Mouse (Mus musculus) kidney, embryonic 16.5 days (tissue): Measurements from ENCODE around the gene Pccb. TPM values are rescaled to one million over a fixed set of nuclear protein-coding genes. Genes with fewer than 3 reads are reported as not detected.

Experiments used
- ATAC-seq: fragments of 200-750 bp; cut with Nextera tagmentation; 2 replicates; pipeline ENCODE4 v1.8.0; 2017; ENCODE audit warnings: moderate TSS enrichment; ENCODE audit not compliant: low FRiP score, low TSS enrichment
- H3K27ac ChIP-seq: fragments of 300-500 bp; sonication (generic); 2 replicates; pipeline ENCODE4 v1.5.1; 2014; ENCODE audit warnings: low read length
- H3K27me3 ChIP-seq: fragments of 300-500 bp; sonication (generic); 2 replicates; pipeline ENCODE4 v1.6.1; 2014; ENCODE audit warnings: low read length, control low read depth, mixed read lengths; ENCODE audit not compliant: insufficient read depth
- H3K36me3 ChIP-seq: fragments of 300-500 bp; sonication (generic); 2 replicates; pipeline ENCODE4 v1.6.1; 2014; ENCODE audit warnings: low read length, control low read depth, mixed read lengths; ENCODE audit not compliant: insufficient read depth
- H3K4me1 ChIP-seq: fragments of 300-500 bp; sonication (generic); 2 replicates; pipeline ENCODE4 v1.6.1; 2014; ENCODE audit warnings: low read length, control low read depth, mixed read lengths; ENCODE audit not compliant: insufficient read depth
- H3K4me2 ChIP-seq: fragments of 300-500 bp; sonication (generic); replicated peaks from 2 replicates; pipeline ENCODE4 v1.6.1; 2014; ENCODE audit warnings: low read depth, low read length
- H3K4me3 ChIP-seq: fragments of 300-500 bp; sonication (generic); 2 replicates; pipeline ENCODE4 v1.5.1; 2014; ENCODE audit warnings: mild to moderate bottlenecking, low read length
- H3K9ac ChIP-seq: fragments of 300-500 bp; sonication (generic); replicated peaks from 2 replicates; pipeline ENCODE4 v1.6.1; 2014; ENCODE audit warnings: low read length
- H3K9me3 ChIP-seq: fragments of 300-500 bp; sonication (generic); 2 replicates; pipeline ENCODE4 v1.6.1; 2016; ENCODE audit warnings: low read length, control low read depth
- WGBS: fragments of 180-500 bp; shearing (Covaris S2); extraction: QIAGEN DNeasy Blood & Tissue Kit; methylation state at CpG from one replicate; pipeline ENCODE4 v1.1.7; 2014; 5-methylcytosine and 5-hydroxymethylcytosine counted together
- polyA plus RNA-seq: library from polyadenylated mRNA; unstranded; fragments of >200 nt; fragmentation: Nextera tagmentation; extraction: Ambion mirVana; gene quantifications from 2 replicates; pipeline ENCODE4 v1.2.1, GENCODE M21; 2015

Gene Pccb
- polyA plus RNA-seq, 1 experiment from 2014 or later: 29.9 TPM

DNA sequence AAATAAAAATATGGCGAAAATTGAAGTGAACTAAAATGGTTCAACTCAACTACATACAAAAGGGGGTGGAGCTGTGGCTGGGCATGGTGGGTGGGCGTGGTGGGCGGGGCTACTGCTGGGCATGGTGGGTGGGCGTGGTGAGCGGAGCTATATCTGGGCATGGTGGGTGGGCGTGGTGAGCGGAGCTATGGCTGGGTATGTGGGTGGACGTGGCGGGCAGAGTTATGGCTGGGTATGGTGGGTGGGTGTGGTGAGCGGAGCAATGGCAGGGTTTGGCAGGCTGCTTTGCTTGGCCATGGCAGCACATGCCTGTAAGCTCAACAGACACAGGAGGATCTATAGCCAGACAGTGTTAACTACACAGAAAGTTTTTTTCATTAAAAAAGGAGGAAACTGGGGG, 15.9 kb downstream of the Pccb start:
- ATAC-seq: no peak
- no peak overlapping the region for H3K27ac ChIP-seq
- H3K4me2 ChIP-seq: no peak overlapping the region
- H3K27me3 ChIP-seq: no peaks in the 10 kb centered on the region
- H3K36me3 ChIP-seq: peaks cover 19% of the 10 kb centered on the region
- no peak overlapping the region for H3K9ac ChIP-seq
- 0 out of 2 replicates have a peak, but pooled peaks cover 4% of the 10 kb centered on the region for H3K9me3 ChIP-seq
- H3K4me3 ChIP-seq: no peak overlapping the region
- H3K4me1 ChIP-seq: peaks cover 8% of the 10 kb centered on the region
- WGBS: 94% methylated on average over 10 of the region's 10 CpGs

DNA sequence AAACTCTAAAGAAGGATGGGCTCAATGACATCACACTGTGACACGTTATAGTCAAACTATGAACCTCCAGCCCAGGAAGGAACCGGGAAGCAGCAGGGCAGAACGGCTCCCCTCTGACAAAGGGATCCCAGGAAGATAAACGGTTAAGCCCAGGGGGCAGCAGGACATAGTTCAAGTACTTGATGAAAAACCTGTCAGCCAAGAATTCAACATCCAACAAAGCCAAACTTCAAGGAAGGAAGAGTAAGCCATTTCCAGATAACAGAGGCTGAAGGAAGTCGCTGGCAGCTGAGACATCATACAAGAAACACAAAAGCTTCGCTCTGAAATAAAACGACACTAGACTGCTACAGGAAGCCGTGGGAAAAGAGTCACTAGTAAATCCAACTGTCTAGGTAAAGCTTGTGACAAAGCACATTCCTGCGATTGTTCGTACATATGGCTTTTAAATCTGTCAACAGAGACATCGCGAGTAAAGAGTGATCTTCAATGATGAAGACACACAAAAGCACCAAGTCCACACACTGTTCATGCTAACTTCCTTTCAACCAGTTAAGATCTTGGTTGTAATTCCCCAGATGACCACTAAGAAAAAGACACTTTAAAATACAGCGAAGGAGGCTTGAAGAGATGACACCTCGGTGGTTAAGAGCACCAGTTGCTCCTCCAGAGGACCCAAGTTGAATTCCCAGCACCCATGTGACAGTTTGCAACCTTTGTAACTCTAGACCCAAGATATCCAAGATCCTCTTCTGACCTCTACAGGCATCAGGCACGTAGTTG, 16.8 kb downstream of the Pccb start:
- Histone ChIP-seq H3K36me3 (peaks cover 16% of the 10 kb centered on the region), H3K27ac (peak overlapping the region; percentile 17; the same call in 1 of the 2 replicates), H3K27me3 (no peaks in the 10 kb centered on the region), H3K9me3 (0 out of 2 replicates have a peak, but pooled peaks cover 4% of the 10 kb centered on the region), H3K9ac (no peak overlapping the region), H3K4me1 (peaks cover 8% of the 10 kb centered on the region), H3K4me3 (no peak overlapping the region), H3K4me2 (0 out of 2 replicates have a peak overlapping the region, but pooled peaks have one; percentile 0)
- peak; percentile 72; the same call in 1 of the 2 replicates for ATAC-seq
- 42% methylated on average over 15 of the region's 15 CpGs for WGBS

DNA sequence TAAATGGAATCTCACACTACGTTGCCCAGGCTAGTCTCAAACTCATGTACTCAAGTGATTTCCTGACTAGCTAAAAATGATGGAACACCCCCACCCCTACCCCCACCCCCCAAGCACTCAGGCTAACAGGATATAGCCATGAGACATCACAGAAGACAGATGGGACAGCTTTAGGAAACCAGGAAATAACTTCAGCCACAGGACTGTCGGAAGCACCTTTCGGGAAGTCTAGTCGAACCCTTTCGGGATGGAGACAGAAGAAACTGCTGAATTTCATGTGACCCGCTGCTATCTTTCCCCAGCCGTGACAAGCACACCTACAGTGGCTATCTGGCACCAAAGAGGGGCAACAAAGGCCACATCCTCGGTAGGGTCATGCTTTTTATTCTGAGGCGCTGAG, 19.4 kb downstream of the Pccb start:
- Histone ChIP-seq H3K9ac (no peak overlapping the region), H3K4me2 (no peak overlapping the region), H3K27me3 (no peaks in the 10 kb centered on the region), H3K9me3 (0 out of 2 replicates have a peak, but pooled peaks cover 4% of the 10 kb centered on the region), H3K36me3 (peaks cover 14% of the 10 kb centered on the region), H3K4me3 (no peak overlapping the region), H3K4me1 (peaks cover 8% of the 10 kb centered on the region), H3K27ac (no peak overlapping the region)
- ATAC-seq: no peak
- WGBS: 84% methylated on average over 9 of the region's 9 CpGs

DNA sequence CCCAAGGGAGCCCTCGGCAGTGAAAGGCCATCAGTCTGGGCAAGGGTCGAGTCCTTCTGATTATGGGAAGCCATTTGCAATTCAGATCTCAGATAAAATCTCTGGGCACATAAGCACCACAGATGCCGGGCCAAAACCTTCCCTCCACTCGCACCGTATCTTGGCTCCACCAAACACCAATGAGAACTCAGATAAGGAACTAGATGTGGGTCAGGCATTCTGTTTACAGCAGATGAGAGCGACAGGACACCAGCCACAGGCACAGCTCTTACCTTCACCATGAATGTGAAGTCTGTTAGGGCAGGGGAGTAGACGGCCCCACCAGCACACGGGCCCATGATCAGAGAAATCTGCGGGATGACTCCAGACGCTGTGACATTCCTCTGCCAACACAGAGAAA, 22.3 kb downstream of the Pccb start:
- no peak overlapping the region for H3K4me2 ChIP-seq
- no peak overlapping the region for H3K4me3 ChIP-seq
- 75% methylated on average over 10 of the region's 10 CpGs for WGBS
- peaks cover 2% of the 10 kb centered on the region for H3K4me1 ChIP-seq
- H3K36me3 ChIP-seq: peaks cover 14% of the 10 kb centered on the region
- no peak for ATAC-seq
- H3K9ac ChIP-seq: no peak overlapping the region
- H3K27ac ChIP-seq: no peak overlapping the region
- 0 out of 2 replicates have a peak, but pooled peaks cover 4% of the 10 kb centered on the region for H3K9me3 ChIP-seq
- no peaks in the 10 kb centered on the region for H3K27me3 ChIP-seq

DNA sequence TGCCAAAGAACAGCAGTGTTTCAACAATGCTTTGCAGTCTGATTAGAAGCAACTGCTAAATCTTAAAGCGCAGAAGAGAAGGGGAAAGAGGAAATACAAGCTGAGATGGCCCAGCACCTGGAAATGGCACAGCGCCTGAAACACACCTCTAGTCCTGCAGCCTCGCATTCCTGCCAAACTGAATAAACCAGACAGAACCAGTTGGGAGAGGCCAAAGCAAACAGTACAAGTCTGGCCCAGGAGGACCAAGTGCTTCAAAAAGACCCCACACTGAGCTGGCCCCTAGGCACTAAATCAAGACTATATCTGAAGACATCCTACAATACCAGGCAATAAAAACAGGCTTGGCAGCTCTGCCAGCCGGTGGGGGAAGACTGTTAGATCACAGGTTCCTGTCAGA, 28.8 kb downstream of the Pccb start:
- no peak for ATAC-seq
- no peak overlapping the region for H3K4me2 ChIP-seq

DNA sequence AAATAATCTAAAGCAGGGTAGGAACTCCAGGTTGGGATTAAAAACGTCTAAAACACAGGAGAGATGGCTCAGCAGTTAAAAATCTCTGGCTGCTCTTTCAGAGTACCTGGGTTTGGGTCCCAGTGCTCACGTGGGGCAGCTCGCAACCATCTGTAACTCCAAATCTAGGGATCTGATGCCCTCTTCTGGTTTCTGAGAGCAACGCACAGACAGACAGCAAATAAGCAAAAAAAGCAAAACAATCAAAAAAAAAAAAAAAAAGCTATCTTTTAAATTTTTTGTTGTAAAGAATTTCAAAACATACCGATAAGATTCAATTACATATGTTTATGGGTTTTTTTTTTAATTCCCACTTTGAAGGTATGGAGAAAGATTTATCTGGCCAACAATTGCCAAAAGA, 31.4 kb downstream of the Pccb start:
- Histone ChIP-seq H3K9me3 (peaks cover 10% of the 10 kb centered on the region), H3K27ac (no peak overlapping the region), H3K27me3 (no peaks in the 10 kb centered on the region), H3K4me2 (no peak overlapping the region), H3K4me3 (no peak overlapping the region), H3K36me3 (peaks cover 26% of the 10 kb centered on the region), H3K9ac (no peak overlapping the region), H3K4me1 (0 out of 2 replicates have a peak, but pooled peaks cover 4% of the 10 kb centered on the region)
- no peak for ATAC-seq
- 87% methylated on average over 5 of the region's 5 CpGs for WGBS

More for the DNA sequence above, 28.8 kb downstream of the Pccb start:
- Histone ChIP-seq H3K4me1 (0 out of 2 replicates have a peak, but pooled peaks cover 4% of the 10 kb centered on the region), H3K9me3 (peaks cover 10% of the 10 kb centered on the region), H3K36me3 (peaks cover 16% of the 10 kb centered on the region), H3K4me3 (no peak overlapping the region), H3K27ac (no peak overlapping the region), H3K27me3 (no peaks in the 10 kb centered on the region), H3K9ac (no peak overlapping the region)
- WGBS: 44% methylated on average over 4 of the region's 4 CpGs

DNA sequence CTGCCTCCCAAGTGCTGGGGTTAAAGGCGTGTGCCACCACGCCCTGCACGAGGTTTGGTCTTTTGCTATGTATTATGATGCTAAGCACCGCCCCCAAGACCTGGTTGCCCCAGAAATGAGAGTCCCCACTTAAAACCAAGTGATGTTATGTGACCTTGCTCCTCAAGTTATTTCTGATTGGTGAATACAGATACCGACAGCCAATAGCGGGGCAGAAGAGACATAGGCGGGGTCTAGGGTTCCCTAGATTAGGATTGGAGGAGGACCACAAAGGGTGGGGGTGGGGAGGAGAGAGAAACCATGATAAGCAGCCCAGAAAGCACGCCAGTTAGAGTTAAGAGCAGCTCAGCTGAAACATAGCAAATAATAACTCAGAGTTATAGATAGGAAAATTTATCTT, 31.9 kb downstream of the Pccb start:
- Histone ChIP-seq H3K4me3 (no peak overlapping the region), H3K27ac (no peak overlapping the region), H3K27me3 (no peaks in the 10 kb centered on the region), H3K9me3 (peaks cover 10% of the 10 kb centered on the region), H3K4me2 (no peak overlapping the region), H3K36me3 (peaks cover 29% of the 10 kb centered on the region), H3K9ac (no peak overlapping the region), H3K4me1 (0 out of 2 replicates have a peak, but pooled peaks cover 4% of the 10 kb centered on the region)
- no peak for ATAC-seq
- 97% methylated on average over 8 of the region's 8 CpGs for WGBS

DNA sequence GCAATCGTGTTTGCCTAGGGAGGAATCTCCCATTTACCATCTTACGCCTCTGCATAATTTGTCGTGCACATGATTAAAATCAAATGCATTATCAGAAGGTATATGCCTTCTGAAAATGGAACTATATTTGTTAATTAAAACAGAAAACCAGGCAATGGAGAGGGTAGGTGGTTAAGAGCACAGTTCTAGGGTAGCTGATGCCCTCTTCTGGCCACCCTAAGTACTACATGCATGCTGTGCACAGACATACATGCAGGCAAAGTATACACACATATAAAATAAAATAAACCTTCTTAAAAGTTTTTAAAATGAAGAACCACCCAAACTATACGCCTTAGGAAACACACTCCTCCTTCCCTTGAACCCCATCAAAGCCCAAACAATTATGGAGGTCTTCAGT, 32.6 kb downstream of the Pccb start:
- H3K4me3 ChIP-seq: no peak overlapping the region
- ATAC-seq: no peak
- WGBS: 95% methylated on average over 4 of the region's 4 CpGs
- H3K4me1 ChIP-seq: 0 out of 2 replicates have a peak, but pooled peaks cover 4% of the 10 kb centered on the region
- no peak overlapping the region for H3K27ac ChIP-seq
- no peak overlapping the region for H3K9ac ChIP-seq
- peaks cover 10% of the 10 kb centered on the region for H3K9me3 ChIP-seq
- H3K4me2 ChIP-seq: no peak overlapping the region
- H3K36me3 ChIP-seq: peaks cover 29% of the 10 kb centered on the region
- H3K27me3 ChIP-seq: no peaks in the 10 kb centered on the region

DNA sequence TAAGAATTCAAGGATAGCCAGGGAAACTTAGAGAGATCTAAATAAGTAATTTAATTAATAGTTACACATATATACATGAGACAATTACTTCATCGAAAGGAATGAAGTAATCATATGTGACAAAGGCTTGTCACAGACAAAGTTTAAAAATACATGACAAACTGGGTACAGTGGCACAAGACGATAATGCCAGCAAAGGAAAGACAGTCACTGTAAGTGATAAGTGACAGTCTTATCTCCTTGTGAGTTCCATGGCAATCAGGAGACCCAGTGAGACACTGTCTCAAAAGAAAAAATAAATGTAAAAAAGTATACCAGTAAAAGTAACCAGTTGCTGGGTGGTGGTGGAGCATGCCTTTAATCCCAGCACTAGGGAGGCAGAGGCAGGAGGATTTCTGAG, 37.6 kb downstream of the Pccb start:
- Histone ChIP-seq H3K4me3 (no peak overlapping the region), H3K4me2 (no peak overlapping the region), H3K27ac (no peak overlapping the region), H3K9ac (no peak overlapping the region), H3K9me3 (peaks cover 5% of the 10 kb centered on the region; the same call in 1 of the 2 replicates), H3K4me1 (0 out of 2 replicates have a peak, but pooled peaks cover 5% of the 10 kb centered on the region), H3K36me3 (peaks cover 30% of the 10 kb centered on the region), H3K27me3 (no peaks in the 10 kb centered on the region)
- WGBS: 91% methylated on average over 2 of the region's 2 CpGs
- ATAC-seq: no peak

DNA sequence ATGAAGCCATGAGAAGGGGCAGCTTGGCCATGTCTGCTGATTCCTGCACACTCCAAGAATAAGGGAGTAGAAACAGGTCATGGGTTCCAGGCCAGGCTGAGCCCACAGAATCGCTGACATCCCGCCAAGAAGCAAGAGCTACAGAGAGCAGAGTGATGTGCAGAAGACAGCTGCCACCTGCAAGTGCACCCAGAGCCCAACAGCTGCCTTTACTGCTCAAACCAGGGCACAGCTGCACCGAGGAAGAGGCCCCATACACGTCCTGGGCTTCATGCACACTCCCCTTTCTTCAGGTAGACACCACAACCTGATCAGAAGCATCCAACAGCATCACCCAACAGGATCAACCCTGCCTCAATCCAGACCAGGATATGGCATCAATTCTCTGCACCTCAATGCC, 40.8 kb downstream of the Pccb start:
- no peak overlapping the region for H3K9ac ChIP-seq
- H3K36me3 ChIP-seq: peaks cover 34% of the 10 kb centered on the region
- H3K4me1 ChIP-seq: 0 out of 2 replicates have a peak, but pooled peaks cover 5% of the 10 kb centered on the region
- peaks cover 10% of the 10 kb centered on the region; the same call in 1 of the 2 replicates for H3K9me3 ChIP-seq
- H3K4me3 ChIP-seq: no peak overlapping the region
- 83% methylated on average over 4 of the region's 4 CpGs for WGBS
- no peaks in the 10 kb centered on the region for H3K27me3 ChIP-seq
- no peak overlapping the region for H3K4me2 ChIP-seq
- H3K27ac ChIP-seq: no peak overlapping the region
- no peak for ATAC-seq
